Mouse (Mus musculus) ovary, postnatal 14 days (tissue): ENCODE measurements around the gene Gm3138.
"Not testable (repeated sequence)": the region's sequence is repeated elsewhere in the genome, so short reads cannot be mapped to it uniquely, and the experiment has no call there.

ENCODE experiments used
- DNase-seq: peaks from one replicate; pipeline ENCODE4 v3.0.0; 2022; ENCODE audit warnings: low spot score

Gene Gm3138

GRCm38 (mm10) chr14:4249331-4249730, at the start of gene Gm3138:
Gm3138 (plus strand) TSS chr14:4249631.
- not testable (repeated sequence) for DNase-seq

GRCm38 (mm10) chr14:4269238-4269950, 20.0 kb downstream of the Gm3138 start:
- DNase-seq, result not testable (repeated sequence)

GRCm38 (mm10) chr14:4279828-4280227, 30.4 kb downstream of the Gm3138 start:
- not testable (repeated sequence) for DNase-seq
